Mouse (Mus musculus) midbrain, postnatal 0 days (tissue): ENCODE results near the gene Atp11a. TPM values are rescaled to one million over a fixed set of nuclear protein-coding genes. Genes with fewer than 3 reads are reported as not detected.

Source experiments
- ATAC-seq: fragments of 200-750 bp; cut with Nextera tagmentation; 2 replicates; pipeline ENCODE4 v1.8.0; 2017; ENCODE audit warnings: moderate number of reproducible peaks, mild to moderate bottlenecking, moderate TSS enrichment, moderate library complexity; ENCODE audit not compliant: low FRiP score
- DNase-seq: peaks from one replicate; pipeline ENCODE4 v3.0.0-alpha.2; 2015; ENCODE audit warnings: low spot score
- H3K27ac ChIP-seq: fragments of 300-500 bp; sonication (generic); 2 replicates; pipeline ENCODE4 v1.5.1; 2014; ENCODE audit warnings: low read depth, mild to moderate bottlenecking, low read length, mixed read lengths
- H3K27me3 ChIP-seq: fragments of 300-500 bp; sonication (generic); 2 replicates; pipeline ENCODE4 v1.6.1; 2014; ENCODE audit warnings: low read length, control low read depth, mixed read lengths; ENCODE audit not compliant: insufficient read depth
- H3K36me3 ChIP-seq: fragments of 300-500 bp; sonication (generic); 2 replicates; pipeline ENCODE4 v1.6.1; 2014; ENCODE audit warnings: low read length, control low read depth, mixed read lengths; ENCODE audit not compliant: insufficient read depth
- H3K4me1 ChIP-seq: fragments of 300-500 bp; sonication (generic); 2 replicates; pipeline ENCODE4 v1.6.1; 2014; ENCODE audit warnings: mild to moderate bottlenecking, control low read depth, antibody characterized with exemption, low read length, mixed read lengths; ENCODE audit not compliant: insufficient read depth
- H3K4me2 ChIP-seq: fragments of 300-500 bp; sonication (generic); 2 replicates; pipeline ENCODE4 v1.6.1; 2014; ENCODE audit warnings: low read depth, mild to moderate bottlenecking, low read length, mixed read lengths; ENCODE audit not compliant: poor library complexity, severe bottlenecking
- H3K4me3 ChIP-seq: fragments of 300-500 bp; sonication (generic); 2 replicates; pipeline ENCODE4 v1.5.1; 2014; ENCODE audit warnings: low read depth, mild to moderate bottlenecking, low read length, moderate library complexity
- H3K9ac ChIP-seq: fragments of 300-500 bp; sonication (generic); replicated peaks from 2 replicates; pipeline ENCODE4 v1.6.1; 2014; ENCODE audit warnings: mild to moderate bottlenecking, low read length, moderate library complexity, mixed read lengths; ENCODE audit not compliant: poor library complexity, severe bottlenecking
- H3K9me3 ChIP-seq: fragments of 300-500 bp; sonication (generic); 2 replicates; pipeline ENCODE4 v1.6.1; 2016; ENCODE audit warnings: low read length, control low read depth
- CTCF ChIP-seq: IDR thresholded peaks from 2 replicates; pipeline ENCODE4 v1.5.1; 2016; ENCODE audit warnings: antibody characterized with exemption, mild to moderate bottlenecking
- WGBS: fragments of 180-500 bp; shearing (Covaris S2); extraction: QIAGEN DNeasy Blood & Tissue Kit; methylation state at CpG from one replicate; pipeline ENCODE4 v1.1.7; 2014; 5-methylcytosine and 5-hydroxymethylcytosine counted together
- polyA plus RNA-seq: library from polyadenylated mRNA; unstranded; fragments of >200 nt; fragmentation: Nextera tagmentation; extraction: Ambion mirVana; gene quantifications from 2 replicates; pipeline ENCODE4 v1.2.1, GENCODE M21; 2015
- total RNA-seq: library from RNA; depleted of rRNA; stranded (reverse); fragments of >200 nt; gene quantifications from 2 replicates; pipeline ENCODE4 v1.2.3, GENCODE M21; 2014

Gene Atp11a
- total and polyA plus RNA-seq, 2 experiments from 2014 or later, result 13.8 to 45.9 TPM

DNA sequence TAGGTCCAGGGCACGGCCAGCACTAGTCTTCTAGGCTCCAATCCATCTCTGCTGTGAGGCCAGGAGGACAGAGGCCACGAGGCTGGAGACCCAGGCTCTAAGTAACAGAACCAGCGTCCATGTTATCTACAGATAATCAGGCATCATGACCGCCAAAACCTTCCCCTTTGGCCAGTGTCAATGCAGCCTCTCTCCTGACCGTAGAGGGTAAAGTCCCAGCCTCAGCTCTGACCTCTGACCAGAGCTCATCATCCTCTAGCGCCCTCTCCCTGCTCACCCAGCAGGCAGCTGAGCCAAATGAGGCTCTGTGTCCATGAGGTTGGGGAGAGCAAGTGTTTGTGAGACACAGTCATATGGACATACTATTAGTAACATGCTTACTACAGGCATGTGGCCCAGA lies 42.3 kb downstream of the Atp11a start:
- Histone ChIP-seq H3K27me3 (no peaks in the 10 kb centered on the region), H3K9me3 (no peaks in the 10 kb centered on the region), H3K4me2 (no peak overlapping the region), H3K4me1 (no peaks in the 10 kb centered on the region), H3K36me3 (no peaks in the 10 kb centered on the region), H3K4me3 (no peak overlapping the region), H3K27ac (no peak overlapping the region), H3K9ac (no peak overlapping the region)
- ATAC-seq (no peak), DNase-seq (no peak)
- no peak for TF ChIP-seq CTCF
- WGBS, result 73% methylated on average over 6 of the region's 6 CpGs

- Histone ChIP-seq H3K4me2 (no peak overlapping the region), H3K9ac (no peak overlapping the region), H3K27me3 (no peaks in the 10 kb centered on the region), H3K27ac (no peak overlapping the region), H3K9me3 (no peaks in the 10 kb centered on the region), H3K4me1 (no peaks in the 10 kb centered on the region), H3K4me3 (no peak overlapping the region), H3K36me3 (no peaks in the 10 kb centered on the region)
- no peak for ATAC-seq
- DNase-seq, result no peak
- no peak for TF ChIP-seq CTCF
- 61% methylated on average over 6 of the region's 6 CpGs for WGBS
Measured at GRCm38 (mm10) chr8:12799832-12800231, 43.0 kb downstream of the Atp11a start.

DNA sequence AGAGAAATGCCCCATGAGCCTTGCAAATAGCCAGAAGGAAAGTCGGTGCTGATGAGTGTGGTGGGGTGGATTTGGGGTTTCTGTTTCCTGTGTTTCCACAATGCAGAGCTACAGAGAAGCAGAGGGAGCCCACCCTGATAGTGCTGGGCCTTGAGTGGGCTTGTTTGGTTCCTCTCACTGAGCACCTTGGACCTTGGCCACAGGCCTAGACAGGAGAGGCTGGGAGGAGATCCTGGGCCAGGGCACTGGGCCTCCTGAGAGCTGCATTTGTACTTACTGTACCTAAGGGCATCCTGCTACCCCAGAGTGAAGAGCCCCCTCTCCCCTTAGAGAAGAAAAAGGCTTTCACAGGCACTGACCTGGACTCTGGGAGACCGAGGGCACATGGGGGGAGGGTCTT lies 43.4 kb downstream of the Atp11a start:
- H3K9ac ChIP-seq, result no peak overlapping the region
- no peak overlapping the region for H3K27ac ChIP-seq
- WGBS, result 80% methylated on average over 2 of the region's 2 CpGs
- no peaks in the 10 kb centered on the region for H3K4me1 ChIP-seq
- no peaks in the 10 kb centered on the region for H3K27me3 ChIP-seq
- no peak overlapping the region for H3K4me3 ChIP-seq
- ATAC-seq, result no peak
- H3K4me2 ChIP-seq, result no peak overlapping the region
- no peaks in the 10 kb centered on the region for H3K36me3 ChIP-seq
- H3K9me3 ChIP-seq, result no peaks in the 10 kb centered on the region
- no peak for DNase-seq
- no peak for TF ChIP-seq CTCF

GRCm38 (mm10) chr8:12801586-12801985 lies 44.8 kb downstream of the Atp11a start:
- 81% methylated on average over 10 of the region's 10 CpGs for WGBS
- TF ChIP-seq CTCF, result no peak
- peaks cover 1% of the 10 kb centered on the region for H3K36me3 ChIP-seq
- ATAC-seq (no peak), DNase-seq (no peak)
- H3K27ac ChIP-seq, result 0 out of 2 replicates have a peak overlapping the region, but pooled peaks have one; percentile 26
- no peaks in the 10 kb centered on the region for H3K9me3 ChIP-seq
- no peak overlapping the region for H3K4me3 ChIP-seq
- H3K27me3 ChIP-seq, result no peaks in the 10 kb centered on the region
- no peak overlapping the region for H3K4me2 ChIP-seq
- no peaks in the 10 kb centered on the region for H3K4me1 ChIP-seq
- H3K9ac ChIP-seq, result no peak overlapping the region

GRCm38 (mm10) chr8:12803121-12803520 lies 46.3 kb downstream of the Atp11a start:
- Histone ChIP-seq H3K4me3 (no peak overlapping the region), H3K27me3 (no peaks in the 10 kb centered on the region), H3K27ac (no peak overlapping the region), H3K9ac (no peak overlapping the region), H3K36me3 (peaks cover 7% of the 10 kb centered on the region), H3K4me1 (no peaks in the 10 kb centered on the region), H3K9me3 (no peaks in the 10 kb centered on the region), H3K4me2 (no peak overlapping the region)
- ATAC-seq, result no peak
- whole genome bisulfite sequencing, result 86% methylated on average over 10 of the region's 10 CpGs
- DNase-seq, result no peak
- TF ChIP-seq CTCF, result no peak

GRCm38 (mm10) chr8:12804909-12805308 lies 48.1 kb downstream of the Atp11a start:
- TF ChIP-seq CTCF, result no peak
- Histone ChIP-seq H3K27ac (no peak overlapping the region), H3K9ac (no peak overlapping the region), H3K9me3 (no peaks in the 10 kb centered on the region), H3K4me1 (no peaks in the 10 kb centered on the region), H3K4me3 (no peak overlapping the region), H3K27me3 (no peaks in the 10 kb centered on the region), H3K4me2 (no peak overlapping the region), H3K36me3 (peaks cover 9% of the 10 kb centered on the region)
- no peak for DNase-seq
- no peak for ATAC-seq
- 77% methylated on average over 5 of the region's 5 CpGs for WGBS
